Mouse (Mus musculus) heart, adult 10 weeks (tissue): ENCODE data around the gene Zfp398. TPM values are rescaled to one million over a fixed set of nuclear protein-coding genes. Genes with fewer than 3 reads are reported as not detected.

Source experiments
- polyA plus RNA-seq: library from polyadenylated mRNA; stranded (reverse); fragments of 350-450 nt; fragmentation: Illumina TruSeq; extraction: RNeasy Lipid Tissue Mini Kit (QIAGEN cat#74804); gene quantifications from one replicate; pipeline ENCODE4 v1.2.3, GENCODE M21; 2014; ENCODE audit warnings: low read depth, low replicate concordance

Gene Zfp398
- 5.3 TPM for polyA plus RNA-seq

DNA sequence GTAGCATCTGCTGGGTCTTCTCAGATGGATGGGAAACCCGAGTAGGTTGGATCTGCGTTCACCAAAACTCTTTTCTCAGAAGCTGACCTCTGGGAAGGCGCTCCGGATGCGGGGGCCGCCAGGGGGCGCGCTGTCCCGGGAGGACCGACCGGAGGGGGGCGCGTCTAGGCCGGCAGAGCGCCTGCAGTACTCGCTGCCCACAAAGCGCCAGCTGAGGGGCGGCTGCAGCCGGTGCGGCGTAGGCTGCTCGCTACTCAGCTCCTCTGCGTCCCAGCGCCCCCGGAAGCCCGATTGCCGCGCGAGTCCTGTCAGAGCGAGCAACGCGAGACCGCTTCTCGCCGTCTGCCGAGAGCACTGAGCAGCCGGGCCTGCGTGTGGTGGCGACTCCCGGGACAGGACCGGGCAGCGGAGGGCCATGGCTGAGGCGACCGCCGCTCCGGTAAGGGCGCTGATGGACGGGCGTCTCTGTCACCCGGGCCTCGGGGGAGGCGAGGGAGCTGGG lies at the start of gene Zfp398:
Gene Zfp398 (plus strand): TSS at position 180 of the 502 bp plus-strand sequence.

DNA sequence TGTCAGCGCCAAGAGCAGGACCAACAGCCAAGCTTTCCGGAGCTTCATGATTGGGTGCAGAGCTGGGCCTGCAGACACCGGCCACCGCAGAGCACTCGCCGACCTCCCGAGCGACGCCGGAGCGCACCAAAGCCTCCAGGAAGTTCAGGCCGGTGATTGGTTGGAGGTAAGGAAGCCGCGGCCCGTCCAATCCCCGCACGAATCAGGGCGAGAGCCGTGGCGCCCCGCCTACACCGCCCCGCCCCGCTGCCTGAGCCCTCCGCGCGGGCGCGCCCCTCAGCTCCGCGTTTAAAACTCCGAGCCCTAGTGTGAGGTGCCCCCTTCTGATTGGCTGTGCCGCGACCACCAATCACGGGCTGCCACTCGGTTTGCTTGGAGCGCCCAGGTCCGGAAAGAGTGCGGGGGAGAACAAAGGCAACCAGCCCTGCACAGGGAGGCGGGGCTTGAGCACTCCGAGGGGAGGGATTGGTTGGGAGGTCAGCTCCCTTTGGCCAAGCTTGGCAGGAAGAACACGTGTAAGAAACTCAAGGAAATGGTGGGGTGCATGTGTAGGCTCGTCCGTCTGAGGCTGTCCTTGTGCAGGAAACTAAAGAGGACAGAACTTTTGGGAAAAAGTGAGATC lies 22.1 kb upstream of the Zfp398 start, which contains the start of gene Pdia4:
Gene Pdia4 (minus strand): TSS at position 174 of the 622 bp plus-strand sequence.

DNA sequence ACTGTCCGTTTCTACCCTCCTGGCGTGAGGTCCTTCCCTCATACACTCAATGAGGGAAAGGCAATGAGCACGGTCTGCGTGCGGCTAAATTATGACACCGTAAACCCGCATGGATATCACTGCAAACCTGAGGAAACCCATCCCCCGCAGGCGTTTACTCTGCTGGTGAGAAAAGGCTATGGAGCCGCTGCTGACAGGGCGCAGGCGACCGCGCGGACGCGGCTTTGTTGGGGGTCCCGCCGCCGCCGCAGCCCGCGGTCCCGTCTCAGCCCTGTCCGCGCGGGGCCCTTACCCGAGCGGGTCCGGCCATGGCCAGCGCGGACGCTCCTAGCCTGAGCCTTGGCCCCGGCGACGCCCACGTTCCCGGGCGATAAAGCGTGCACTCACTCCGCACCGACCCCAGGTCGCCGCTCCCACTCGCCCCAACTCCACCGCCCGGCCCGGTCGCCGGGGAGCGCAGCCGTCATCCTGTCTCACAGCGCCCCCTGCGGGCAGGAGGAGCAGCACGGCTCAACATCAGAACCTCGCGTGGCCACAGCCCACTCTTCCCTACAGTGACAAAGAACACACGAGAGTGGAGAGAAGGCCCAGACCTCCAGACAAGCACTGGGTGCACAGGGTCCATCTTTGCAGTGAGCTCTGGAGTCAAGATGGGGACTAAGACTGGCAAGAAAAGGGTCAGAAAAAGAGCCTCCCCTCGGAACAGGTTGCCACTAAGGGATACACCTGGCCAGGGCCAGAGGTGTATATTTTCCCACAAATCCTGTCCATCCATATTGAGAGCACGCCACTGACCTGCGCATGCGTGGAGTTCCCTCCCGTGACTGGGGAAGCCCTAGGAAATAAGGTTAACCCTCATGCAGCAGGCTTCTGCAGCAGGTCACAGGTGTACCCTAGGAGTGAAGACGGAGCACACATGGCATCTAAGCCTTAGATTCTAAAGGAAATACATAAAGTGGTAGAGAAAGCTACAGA lies 5.1 kb upstream of the Zfp398 start, which contains the start of gene Zfp786:
Gene Zfp786 (minus strand): TSS at position 764 of the 975 bp plus-strand sequence.

DNA sequence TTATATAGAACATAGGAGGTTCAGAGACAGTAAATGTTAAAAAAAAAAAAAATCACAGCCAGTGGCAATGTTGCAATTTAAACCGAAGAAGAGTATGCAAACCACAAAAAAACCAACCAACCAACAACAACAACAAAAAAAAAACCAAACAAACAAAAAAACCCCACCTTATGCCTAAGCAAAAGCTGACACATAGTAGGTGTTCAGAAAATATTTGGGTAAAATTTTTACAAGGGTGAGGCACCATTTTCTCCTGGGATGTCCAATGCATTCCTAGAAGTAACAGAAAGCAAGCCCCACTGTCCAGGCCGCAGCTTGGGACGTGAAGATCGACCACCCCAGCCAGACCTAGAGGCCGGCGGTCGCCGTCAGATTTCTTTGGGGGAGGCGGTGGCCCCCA lies 41.6 kb downstream of the Zfp398 start, which contains the start of gene Zfp282:
Gene Zfp282 (plus strand): TSS at position 147 of the 400 bp plus-strand sequence.

DNA sequence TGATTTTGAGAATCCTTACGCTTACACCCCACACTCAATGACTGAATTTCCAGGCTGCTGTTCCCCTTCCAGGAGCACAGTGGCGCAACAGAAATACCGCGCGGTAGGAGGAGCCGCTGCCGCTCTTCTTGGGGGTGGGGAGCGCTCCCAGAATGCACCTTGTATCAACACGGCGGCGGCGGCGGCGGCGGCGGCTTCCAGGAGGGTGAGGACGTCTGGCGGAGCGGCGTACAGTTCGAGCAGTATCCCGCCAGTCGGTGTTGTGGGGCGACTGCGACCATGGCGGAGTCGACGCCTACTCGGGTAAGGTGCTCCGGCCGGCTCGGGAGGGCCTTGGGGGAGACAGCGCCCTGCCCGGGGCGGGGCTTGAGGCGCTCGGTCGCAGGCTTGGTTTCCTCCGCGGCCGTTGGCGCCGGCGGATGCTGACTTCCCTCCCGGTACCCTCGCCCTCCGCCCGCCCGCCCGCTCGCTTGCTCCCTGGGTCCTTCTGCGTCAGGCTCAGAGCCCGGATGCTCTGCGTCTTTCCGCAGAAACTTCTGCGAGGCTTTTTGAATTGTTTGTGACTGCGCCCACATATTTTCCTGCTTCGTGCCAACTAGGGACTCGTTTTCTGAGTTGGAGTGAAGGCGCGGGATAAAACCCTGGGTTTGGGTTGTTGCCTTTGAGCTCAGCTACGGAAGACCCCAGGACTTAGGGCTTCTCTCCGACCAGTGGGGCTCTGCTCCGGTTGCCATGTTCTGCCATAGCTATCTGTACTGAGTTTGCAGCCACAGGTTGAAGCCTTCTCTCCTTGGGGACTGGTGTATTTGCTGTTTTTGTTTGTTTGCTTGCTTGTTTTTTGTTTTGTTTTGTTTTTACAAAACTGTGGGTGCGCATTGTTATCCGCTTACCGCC lies 85.2 kb downstream of the Zfp398 start, which contains the start of gene Zfp212:
Gene Zfp212 (plus strand): TSS at position 30 of the 894 bp plus-strand sequence.

Other genes starting within 250 kb of the Zfp398 start
- 6.7 TPM for gene Ezh2, start 240.3 kb upstream of the Zfp398 start, polyA plus RNA-seq
- gene Pdia4, start 22.2 kb upstream of the Zfp398 start, polyA plus RNA-seq: 27.9 TPM
- gene Zfp786, start 4.8 kb upstream of the Zfp398 start, polyA plus RNA-seq: 0.73 TPM
- 2.6 TPM for gene Zfp282, start 41.5 kb downstream of the Zfp398 start, polyA plus RNA-seq
- gene Zfp212, start 84.8 kb downstream of the Zfp398 start, polyA plus RNA-seq: 6.6 TPM
- gene Zfp956, start 117.7 kb downstream of the Zfp398 start, polyA plus RNA-seq: 1.8 TPM
- gene Zfp777, start 213.2 kb downstream of the Zfp398 start, polyA plus RNA-seq: 9.2 TPM